Mouse (Mus musculus) kidney, postnatal 0 days (tissue): ENCODE measurements around the gene Ncapd2. TPM values are rescaled to one million over a fixed set of nuclear protein-coding genes. Genes with fewer than 3 reads are reported as not detected.
A peak's percentile ranks its signal among the peaks of the same experiment; 100 is the strongest.

Experiments
- ATAC-seq: fragments of 200-750 bp; cut with Nextera tagmentation; replicated peaks from 2 replicates; pipeline ENCODE4 v1.8.0; 2017; ENCODE audit warnings: low read depth, moderate number of reproducible peaks, moderate TSS enrichment, moderate library complexity; ENCODE audit not compliant: low FRiP score
- DNase-seq: peaks from one replicate; pipeline ENCODE4 v3.0.0-alpha.2; 2016; ENCODE audit warnings: low spot score
- H3K27ac ChIP-seq: fragments of 300-500 bp; sonication (generic); 2 replicates; pipeline ENCODE4 v1.5.1; 2014; ENCODE audit warnings: mild to moderate bottlenecking
- H3K27me3 ChIP-seq: fragments of 300-500 bp; sonication (generic); 2 replicates; pipeline ENCODE4 v1.6.1; 2014; ENCODE audit warnings: low read length, mixed read lengths; ENCODE audit not compliant: insufficient read depth
- H3K36me3 ChIP-seq: fragments of 300-500 bp; sonication (generic); 2 replicates; pipeline ENCODE4 v1.6.1; 2014; ENCODE audit warnings: low read length, mixed read lengths; ENCODE audit not compliant: insufficient read depth
- H3K4me1 ChIP-seq: fragments of 300-500 bp; sonication (generic); replicated peaks from 2 replicates; pipeline ENCODE4 v1.6.1; 2014; ENCODE audit warnings: antibody characterized with exemption, low read length, mixed read lengths; ENCODE audit not compliant: insufficient read depth
- H3K4me2 ChIP-seq: fragments of 300-500 bp; sonication (generic); 2 replicates; pipeline ENCODE4 v1.6.1; 2014; ENCODE audit warnings: mild to moderate bottlenecking, low read length, moderate library complexity, mixed read lengths
- H3K4me3 ChIP-seq: fragments of 300-500 bp; sonication (generic); replicated peaks from 2 replicates; pipeline ENCODE4 v1.5.1; 2014; ENCODE audit warnings: low read depth, low read length
- H3K9ac ChIP-seq: fragments of 300-500 bp; sonication (generic); 2 replicates; pipeline ENCODE4 v1.6.1; 2014; ENCODE audit warnings: low read depth, low read length
- H3K9me3 ChIP-seq: fragments of 300-500 bp; sonication (generic); replicated peaks from 2 replicates; pipeline ENCODE4 v1.6.1; 2016; ENCODE audit warnings: low read length, inconsistent platforms, mixed read lengths
- CTCF ChIP-seq: IDR thresholded peaks from 2 replicates; pipeline ENCODE4 v1.5.1; 2016; ENCODE audit warnings: antibody characterized with exemption, low read depth, mild to moderate bottlenecking, moderate library complexity
- WGBS: fragments of 180-500 bp; shearing (Covaris S2); extraction: QIAGEN DNeasy Blood & Tissue Kit; methylation state at CpG from one replicate; pipeline ENCODE4 v1.1.7; 2014; 5-methylcytosine and 5-hydroxymethylcytosine counted together
- polyA plus RNA-seq: library from polyadenylated mRNA; unstranded; fragments of >200 nt; fragmentation: Nextera tagmentation; extraction: Ambion mirVana; gene quantifications from 2 replicates; pipeline ENCODE4 v1.2.1, GENCODE M21; 2015

The Ncapd2 gene
- polyA plus RNA-seq, 1 experiment from 2014 or later = 43.8 TPM

- ATAC-seq (no peak), DNase-seq (no peak)
- WGBS = 70% methylated on average over 6 of the region's 6 CpGs
- Histone ChIP-seq H3K4me3 (no peak overlapping the region), H3K9ac (no peak overlapping the region), H3K36me3 (no peaks in the 10 kb centered on the region), H3K9me3 (no peaks in the 10 kb centered on the region), H3K27ac (no peak overlapping the region), H3K27me3 (no peaks in the 10 kb centered on the region), H3K4me1 (no peaks in the 10 kb centered on the region), H3K4me2 (no peak overlapping the region)
- no peak for TF ChIP-seq CTCF
Observed at GRCm38 (mm10) chr6:125236341-125236740, 44.8 kb upstream of the Ncapd2 start.

GRCm38 (mm10) chr6:125234520-125234828 is 43.0 kb upstream of the Ncapd2 start:
- DNase-seq = no peak
- H3K4me1 ChIP-seq = 0 out of 2 replicates have a peak, but pooled peaks cover 5% of the 10 kb centered on the region
- WGBS = 63% methylated on average over 5 of the region's 5 CpGs
- H3K9ac ChIP-seq = no peak overlapping the region
- H3K27ac ChIP-seq = no peak overlapping the region
- no peak for ATAC-seq
- no peaks in the 10 kb centered on the region for H3K27me3 ChIP-seq
- no peak overlapping the region for H3K4me2 ChIP-seq
- H3K36me3 ChIP-seq = no peaks in the 10 kb centered on the region
- TF ChIP-seq CTCF = no peak
- no peak overlapping the region for H3K4me3 ChIP-seq
- H3K9me3 ChIP-seq = no peaks in the 10 kb centered on the region

GRCm38 (mm10) chr6:125233816-125234519 is 42.5 kb upstream of the Ncapd2 start:
- Histone ChIP-seq H3K4me3 (no peak overlapping the region), H3K36me3 (no peaks in the 10 kb centered on the region), H3K4me2 (no peak overlapping the region), H3K9ac (no peak overlapping the region), H3K9me3 (no peaks in the 10 kb centered on the region), H3K27me3 (no peaks in the 10 kb centered on the region), H3K4me1 (0 out of 2 replicates have a peak, but pooled peaks cover 5% of the 10 kb centered on the region), H3K27ac (no peak overlapping the region)
- no peak for DNase-seq
- WGBS = 61% methylated on average over 7 of the region's 7 CpGs
- TF ChIP-seq CTCF = no peak
- ATAC-seq = no peak

- DNase-seq = no peak
- no peak for ATAC-seq
- Histone ChIP-seq H3K36me3 (no peaks in the 10 kb centered on the region), H3K27ac (0 out of 2 replicates have a peak overlapping the region, but pooled peaks have one; percentile 81), H3K4me2 (no peak overlapping the region), H3K9me3 (no peaks in the 10 kb centered on the region), H3K9ac (no peak overlapping the region), H3K4me1 (0 out of 2 replicates have a peak, but pooled peaks cover 5% of the 10 kb centered on the region), H3K27me3 (no peaks in the 10 kb centered on the region), H3K4me3 (no peak overlapping the region)
- TF ChIP-seq CTCF = no peak
- WGBS = 76% methylated on average over 6 of the region's 6 CpGs
Observed at GRCm38 (mm10) chr6:125232516-125232915, 41.0 kb upstream of the Ncapd2 start.

GRCm38 (mm10) chr6:125232045-125232437 is 40.5 kb upstream of the Ncapd2 start:
- H3K27ac ChIP-seq = 0 out of 2 replicates have a peak overlapping the region, but pooled peaks have one; percentile 81
- 0 out of 2 replicates have a peak, but pooled peaks cover 5% of the 10 kb centered on the region for H3K4me1 ChIP-seq
- peak overlapping the region; percentile 75 for H3K9ac ChIP-seq
- no peak for TF ChIP-seq CTCF
- no peak for ATAC-seq
- H3K4me3 ChIP-seq = peak overlapping the region; percentile 48
- H3K9me3 ChIP-seq = no peaks in the 10 kb centered on the region
- 42% methylated on average over 4 of the region's 4 CpGs for WGBS
- DNase-seq = no peak
- no peaks in the 10 kb centered on the region for H3K36me3 ChIP-seq
- H3K27me3 ChIP-seq = no peaks in the 10 kb centered on the region
- peak overlapping the region; percentile 82 for H3K4me2 ChIP-seq

GRCm38 (mm10) chr6:125231117-125232044 is 39.9 kb upstream of the Ncapd2 start, which contains the start of gene Tapbpl:
Tapbpl (minus strand) TSS chr6:125231860.
- WGBS = 5% methylated on average over 16 of the region's 16 CpGs

More at GRCm38 (mm10) chr6:125231117-125232044, 39.9 kb upstream of the Ncapd2 start, which contains the start of gene Tapbpl:
- DNase-seq (peak; percentile 80), ATAC-seq (peak; percentile 38; the same call in 1 of the 2 replicates)
- Histone ChIP-seq H3K36me3 (no peaks in the 10 kb centered on the region), H3K4me1 (0 out of 2 replicates have a peak, but pooled peaks cover 5% of the 10 kb centered on the region), H3K27me3 (no peaks in the 10 kb centered on the region), H3K9me3 (no peaks in the 10 kb centered on the region), H3K4me3 (peak within 1 kb of the TSS; percentile 48), H3K27ac (peak within 1 kb of the TSS; percentile 81), H3K9ac (peak within 1 kb of the TSS; percentile 75), H3K4me2 (peak within 1 kb of the TSS; percentile 82)
- TF ChIP-seq CTCF = no peak
